Mouse (Mus musculus): ENCODE results near the gene Igdcc3. TPM values are rescaled to one million over a fixed set of nuclear protein-coding genes. Genes with fewer than 3 reads are reported as not detected.
"Not testable (repeated sequence)": the region's sequence is repeated elsewhere in the genome, so short reads cannot be mapped to it uniquely, and the experiment has no call there.

Gene Igdcc3
- polyA plus RNA-seq, 1 experiment from 2014 or later = not detected

DNA sequence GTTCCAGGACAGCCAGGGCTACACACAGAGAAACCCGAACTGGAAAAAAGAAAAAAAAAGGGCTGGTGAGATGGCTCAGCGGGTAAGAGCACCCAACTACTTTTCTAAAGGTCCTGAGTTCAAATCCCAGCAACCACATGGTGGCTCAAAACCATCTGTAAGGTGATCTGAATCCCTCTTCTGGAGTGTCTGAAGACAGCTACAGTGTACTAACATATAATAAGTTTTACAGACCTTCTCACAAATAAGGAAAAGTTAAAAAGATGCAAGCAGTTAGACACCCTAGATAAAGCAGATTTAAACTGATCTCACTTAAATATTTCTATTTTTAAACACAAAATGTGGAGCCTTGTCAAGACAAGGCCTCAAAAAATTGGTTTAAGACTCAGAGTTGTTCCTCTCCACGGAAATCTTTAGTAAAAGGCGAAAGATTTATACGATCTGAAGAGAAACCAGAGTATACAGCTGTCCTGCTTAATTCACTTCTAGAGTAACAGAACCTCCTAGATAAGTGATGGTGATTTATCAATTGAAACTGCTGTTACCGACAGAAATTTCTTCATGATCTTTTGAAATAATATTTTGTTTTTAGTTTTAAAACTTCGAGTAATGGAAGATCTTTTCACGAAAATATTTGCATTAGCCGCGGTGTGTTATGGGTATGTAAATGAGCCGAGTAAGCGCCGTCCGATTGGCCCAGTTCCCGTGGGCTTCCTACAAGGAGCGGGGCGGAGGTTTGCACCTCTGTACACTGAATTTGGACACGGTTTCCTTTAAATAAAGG lies 60.6 kb downstream of the Igdcc3 start:
- DNase-seq (ENCODE audit: low spot score) = peak; percentile 91

DNA sequence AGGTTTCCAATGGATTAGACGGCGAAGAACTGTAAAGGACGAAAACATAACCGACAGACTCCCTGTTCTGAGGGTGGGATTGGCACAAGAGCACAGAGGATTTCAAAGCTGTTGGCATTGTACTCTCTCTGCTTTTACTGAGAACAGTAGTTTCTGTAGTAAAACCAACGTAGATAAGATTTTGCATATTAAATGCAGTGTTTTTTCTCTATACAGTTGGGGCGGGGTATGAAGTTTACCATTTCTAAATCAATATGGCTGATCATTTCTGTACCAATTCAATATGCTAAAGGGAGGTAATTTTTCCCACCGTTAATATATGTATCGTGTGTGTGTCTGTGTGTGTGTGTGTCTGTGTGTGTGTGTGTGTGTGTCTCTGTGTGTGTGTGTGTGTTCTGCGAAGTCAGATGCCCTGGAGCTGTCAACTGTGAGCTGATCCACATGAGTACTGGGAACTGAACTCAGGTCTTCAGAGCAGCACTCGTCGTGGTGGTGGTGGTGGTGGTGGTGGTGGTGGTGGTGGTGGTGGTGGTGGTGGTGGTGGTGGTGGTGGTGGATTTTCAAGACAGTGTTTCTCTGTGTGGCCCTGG lies 61.3 kb downstream of the Igdcc3 start:
- no peak for DNase-seq (ENCODE audit: low spot score)

DNA sequence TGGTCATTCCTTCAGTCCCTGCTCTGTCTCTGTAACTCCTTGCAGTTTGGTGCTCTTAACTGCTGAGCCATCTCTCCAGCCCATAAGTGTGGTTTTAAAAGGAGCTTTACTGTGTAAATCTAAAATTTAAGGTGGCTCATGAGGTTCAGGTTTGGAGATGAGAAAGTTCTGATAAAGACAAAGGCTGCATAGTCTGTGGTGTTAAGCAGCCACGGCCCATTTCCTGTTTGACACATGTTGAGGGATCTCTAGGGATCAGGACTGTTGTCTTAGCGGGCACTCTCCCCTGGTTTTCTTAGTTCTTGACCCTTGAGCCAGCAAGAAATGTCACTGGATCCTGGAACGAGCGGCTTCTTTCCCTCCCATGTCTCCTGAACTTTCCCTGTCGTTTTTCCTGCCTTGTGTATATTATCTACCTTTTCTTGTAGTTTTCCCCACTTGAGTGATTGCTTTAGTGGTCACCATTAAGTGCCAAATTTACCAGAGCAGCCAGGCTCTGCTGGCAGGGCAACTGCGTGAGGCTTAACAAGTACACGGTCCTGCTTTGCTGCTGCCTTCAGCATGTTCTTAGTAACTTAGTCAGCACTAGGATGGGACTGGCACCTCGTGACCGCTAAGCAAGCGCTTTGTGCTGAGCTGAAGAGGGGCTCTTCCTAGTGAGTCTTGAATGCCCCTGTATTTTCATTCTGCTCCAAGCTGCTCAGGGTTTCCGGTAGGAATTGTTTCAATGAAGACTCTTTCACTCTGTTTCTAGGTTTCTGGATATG lies 64.2 kb downstream of the Igdcc3 start:
- no peak for DNase-seq (ENCODE audit: low spot score)

DNA sequence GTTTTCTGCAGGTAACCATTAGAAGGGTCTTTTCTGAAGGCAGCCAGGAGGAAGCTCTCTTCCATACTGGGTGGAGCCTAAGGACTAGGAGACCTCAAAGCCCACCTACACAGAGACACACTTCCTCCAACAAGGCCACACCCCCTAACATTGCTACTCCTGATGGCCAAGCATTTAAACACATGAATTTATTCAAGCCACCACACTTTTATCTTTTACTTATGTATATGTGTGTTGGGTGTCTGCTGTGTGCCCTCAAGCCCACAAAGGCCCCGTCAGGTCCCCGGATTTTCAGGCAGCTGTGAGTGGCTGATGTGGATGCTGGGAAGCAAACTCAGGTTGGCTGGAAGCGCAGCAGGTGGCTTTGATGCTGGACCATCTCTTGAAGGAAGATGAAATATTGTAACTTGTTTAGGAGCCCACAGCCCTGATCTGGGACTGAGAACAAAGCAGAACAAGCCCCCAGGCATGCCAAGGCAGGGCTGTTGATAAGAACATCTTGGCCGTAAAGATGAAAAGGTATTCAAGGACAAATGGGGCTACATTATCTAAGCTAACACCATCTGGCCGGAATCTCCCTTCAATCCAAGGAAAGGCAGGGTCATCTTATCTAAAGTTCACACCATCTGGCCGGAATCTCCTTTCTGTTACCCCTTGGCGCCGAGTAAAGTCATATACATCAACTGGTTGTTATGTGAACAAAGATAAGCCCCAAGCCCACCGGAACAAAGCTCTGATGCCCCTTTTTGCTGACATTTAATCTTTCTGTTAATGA lies 66.2 kb downstream of the Igdcc3 start:
- DNase-seq (ENCODE audit: low spot score) = not testable (repeated sequence)

DNA sequence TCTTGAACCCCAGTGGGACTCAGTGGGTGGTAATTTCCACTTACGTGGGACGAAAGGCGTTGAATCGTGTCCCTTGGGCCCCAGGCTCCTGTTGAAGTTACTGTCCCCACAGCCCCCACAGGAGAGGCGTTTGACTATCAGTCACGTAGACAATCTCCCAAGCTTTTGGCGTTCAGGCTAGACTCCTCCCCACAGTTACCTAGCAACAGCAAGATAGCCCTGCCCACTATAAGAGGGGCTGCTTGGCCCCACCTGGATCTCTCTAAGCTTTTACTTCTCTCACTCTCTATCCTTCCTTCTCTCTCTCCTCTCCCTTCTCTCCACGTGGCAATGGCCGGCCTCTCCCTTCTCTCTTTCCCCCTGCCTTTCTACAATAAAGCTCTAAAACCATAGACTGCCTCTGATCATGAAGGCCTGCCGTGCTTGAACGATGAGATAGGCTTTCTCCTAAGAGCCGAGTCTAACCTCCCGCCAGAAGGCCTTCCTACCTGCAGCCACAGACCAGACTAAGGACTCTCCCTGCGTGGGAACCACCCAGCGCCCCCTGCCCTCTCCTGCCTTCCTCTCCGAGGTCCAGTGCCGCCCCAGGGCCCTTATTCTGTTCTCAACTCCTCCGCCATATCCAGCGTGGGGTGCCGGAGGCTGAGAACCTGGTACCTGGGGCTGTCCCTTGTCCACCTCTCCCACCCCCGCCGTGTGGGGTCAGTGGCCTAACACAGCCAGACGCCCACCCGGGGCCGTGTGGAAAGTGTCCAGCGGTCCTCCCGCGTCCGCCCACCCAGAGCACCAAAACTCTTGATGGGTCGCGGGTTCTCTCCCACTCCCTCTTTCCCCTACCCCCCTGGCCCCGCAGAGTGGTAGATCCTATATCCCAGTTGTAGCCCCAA lies 67.5 kb downstream of the Igdcc3 start:
- no peak for DNase-seq (ENCODE audit: low spot score)

DNA sequence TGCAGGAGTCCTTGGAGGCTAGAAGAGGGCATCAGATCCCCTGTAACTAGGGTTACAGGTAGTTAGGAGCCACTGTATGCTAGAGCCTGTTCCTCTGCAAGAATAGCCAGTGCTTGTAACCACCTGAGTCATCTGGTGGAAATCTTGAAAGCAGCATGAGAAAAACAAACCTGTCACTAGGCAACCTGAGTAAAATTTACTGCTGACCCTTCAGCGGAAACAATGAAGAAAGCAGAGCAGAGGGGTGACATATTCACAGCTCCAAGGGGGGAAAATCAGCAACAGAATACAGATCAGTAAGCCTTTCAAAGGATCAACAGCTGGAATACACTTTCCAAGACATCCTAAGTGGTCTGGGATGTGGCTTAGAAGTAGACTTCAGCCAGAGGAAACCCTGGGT lies 70.6 kb downstream of the Igdcc3 start:
- DNase-seq (ENCODE audit: low spot score) = no peak

DNA sequence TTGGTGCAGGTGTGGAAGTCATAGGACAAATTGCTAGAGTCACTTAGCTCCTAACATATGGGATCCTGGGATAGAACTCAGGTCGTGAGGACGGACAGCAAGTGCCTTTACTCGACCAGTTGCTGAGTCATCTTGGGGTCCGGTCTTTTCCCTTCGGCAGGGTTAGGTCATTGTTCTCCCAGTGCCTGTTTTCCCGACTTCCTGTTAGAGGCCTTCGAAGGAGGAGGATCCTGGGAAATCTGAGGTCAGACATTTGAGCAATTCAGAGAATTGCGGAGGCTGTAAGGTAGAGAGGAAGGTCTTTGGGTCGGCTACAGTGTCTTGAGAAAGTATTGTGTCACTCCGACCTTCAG lies 73.4 kb downstream of the Igdcc3 start:
- no peak for DNase-seq (ENCODE audit: low spot score)

DNA sequence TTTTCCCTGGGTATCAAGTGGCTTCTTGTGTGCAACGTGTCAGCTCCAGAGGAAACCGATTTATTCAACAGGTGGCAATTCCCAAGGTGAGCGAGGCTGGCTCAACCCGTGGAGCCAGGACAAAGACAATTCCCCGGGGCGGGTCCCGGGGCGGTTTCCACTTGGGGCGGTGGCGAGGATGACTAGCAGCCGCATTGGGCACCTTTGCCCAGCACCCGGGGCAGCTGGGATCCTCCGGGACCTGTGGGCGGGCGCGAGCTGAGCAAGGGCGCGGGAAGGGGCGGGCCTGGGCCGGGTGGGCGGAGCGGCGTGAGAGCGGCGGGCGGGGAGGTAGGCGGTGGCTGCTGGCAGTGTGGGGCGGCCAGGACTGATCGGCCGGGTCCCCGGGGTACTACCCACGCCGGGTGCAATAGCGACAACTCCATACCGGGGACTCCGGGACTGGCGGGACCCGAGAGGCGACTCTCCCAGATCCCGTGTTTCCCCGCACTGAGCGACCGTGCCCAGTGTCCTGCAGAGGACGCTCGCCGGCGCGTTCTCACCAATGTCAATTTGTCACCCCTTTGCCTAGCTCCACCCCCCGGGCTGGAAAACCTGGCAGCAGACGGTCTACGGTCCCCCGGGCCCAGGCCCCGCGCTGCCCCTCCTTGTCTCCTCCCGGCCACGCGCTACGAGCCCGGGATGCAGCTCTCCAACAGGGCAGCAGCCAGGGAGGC lies 73.9 kb downstream of the Igdcc3 start:
- DNase-seq (ENCODE audit: low spot score) = peak; percentile 82

DNA sequence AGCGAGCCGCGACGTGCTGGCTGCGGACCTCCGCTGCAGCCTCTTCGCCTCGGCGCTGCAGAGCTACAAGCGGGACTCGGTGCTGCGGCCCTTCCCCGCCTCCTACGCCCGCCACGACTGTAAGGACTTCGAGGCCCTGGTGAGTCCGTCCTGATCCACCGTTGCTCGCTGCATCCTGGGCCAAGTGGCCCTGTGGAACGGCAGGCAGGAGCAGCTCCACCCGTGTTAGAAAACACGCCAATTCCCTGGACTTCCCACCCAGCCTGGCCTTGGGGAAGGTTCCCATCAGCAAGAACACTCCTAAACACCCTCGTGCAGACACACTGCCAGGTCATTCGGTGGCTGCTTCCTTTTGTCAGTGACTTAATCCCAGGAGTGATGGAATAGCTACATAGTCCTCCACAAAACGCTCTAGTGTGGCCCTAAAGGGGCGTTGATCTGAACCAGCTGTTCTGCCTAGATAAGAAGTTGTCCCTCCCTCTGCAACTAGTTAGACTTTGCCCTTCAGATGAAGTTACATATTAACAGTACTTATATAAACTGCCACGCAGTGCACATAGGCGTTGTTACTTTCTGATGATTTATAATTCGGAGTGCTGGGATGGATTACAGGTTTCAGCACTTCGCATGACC lies 74.6 kb downstream of the Igdcc3 start:
- DNase-seq (ENCODE audit: low spot score) = no peak

DNA sequence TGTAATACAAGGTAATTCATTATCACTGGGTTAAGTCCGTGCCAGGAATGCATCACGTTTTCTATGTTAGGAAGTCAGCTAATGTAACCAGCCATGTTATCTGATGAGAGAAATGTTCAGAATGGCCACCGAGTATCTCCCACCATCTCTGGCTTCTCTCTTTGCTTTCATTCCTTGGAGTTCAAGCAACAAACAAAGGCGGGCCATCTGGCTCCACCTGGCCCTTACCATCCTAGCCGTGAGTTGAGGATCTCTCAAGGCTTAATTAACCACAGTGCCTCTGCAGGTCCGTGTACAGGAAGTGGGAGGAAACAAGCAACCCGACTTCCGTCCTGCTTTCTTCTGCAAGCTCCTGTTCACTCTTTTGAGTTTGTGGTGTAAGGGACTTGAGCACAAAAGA lies 76.0 kb downstream of the Igdcc3 start:
- peak; percentile 71 for DNase-seq (ENCODE audit: low spot score)

DNA sequence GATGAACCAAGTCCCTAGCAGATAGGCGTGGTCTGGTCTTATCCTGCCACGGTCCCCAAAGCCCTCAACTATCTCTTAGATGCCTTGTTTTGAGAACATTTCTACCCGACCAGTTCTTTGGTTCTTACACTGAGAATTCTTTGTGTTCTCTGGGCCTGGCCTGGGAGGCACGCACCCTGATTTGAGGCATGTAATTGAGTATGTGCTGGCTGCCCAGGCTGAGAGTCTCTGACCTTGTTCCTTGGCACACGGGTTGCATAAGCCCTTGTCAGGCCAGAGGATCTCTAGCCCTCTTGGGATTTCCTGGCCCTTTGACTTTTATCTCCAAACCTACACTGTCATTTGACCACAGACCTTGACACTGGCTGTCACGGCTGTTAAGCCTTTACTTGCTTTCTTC lies 76.7 kb downstream of the Igdcc3 start:
- DNase-seq (ENCODE audit: low spot score) = no peak

DNA sequence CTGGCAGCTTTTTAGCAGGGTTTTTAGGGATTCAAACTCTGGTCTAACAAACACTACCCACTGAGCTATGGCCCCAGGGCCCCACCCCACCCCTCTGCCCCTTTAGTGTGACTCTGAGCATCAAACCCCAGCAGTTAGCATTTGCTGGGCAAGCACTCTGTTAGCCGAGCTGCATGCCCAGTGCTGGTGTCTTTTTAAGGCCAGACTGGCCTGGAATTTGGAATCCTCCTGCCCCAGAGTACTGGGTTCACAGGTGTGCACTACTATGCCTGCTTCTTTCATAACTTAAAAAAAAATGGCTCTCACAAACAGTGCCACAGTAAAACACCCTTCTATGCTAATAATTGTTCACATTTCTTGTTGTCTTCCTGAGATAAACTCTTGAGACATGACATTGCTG lies 77.9 kb downstream of the Igdcc3 start:
- DNase-seq (ENCODE audit: low spot score) = no peak

DNA sequence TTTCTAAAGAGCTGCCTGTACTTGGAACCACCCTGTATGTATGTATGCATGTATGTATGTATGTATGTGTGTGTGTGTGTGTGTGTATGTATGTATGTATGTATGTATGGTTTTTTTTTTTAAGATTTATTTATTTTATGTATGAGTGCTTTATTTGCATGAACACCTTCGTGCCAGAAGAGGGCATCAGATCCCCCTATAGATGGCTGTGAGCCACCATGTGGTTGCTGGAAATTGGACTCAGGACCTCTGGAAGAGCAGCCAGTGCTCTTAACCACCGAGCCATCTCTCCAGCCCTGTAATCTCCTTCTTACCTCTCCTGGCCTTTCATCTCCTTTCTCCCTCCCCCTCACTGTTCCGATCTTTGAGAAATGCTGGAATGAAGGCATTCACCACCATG lies 79.4 kb downstream of the Igdcc3 start:
- not testable (repeated sequence) for DNase-seq (ENCODE audit: low spot score)

DNA sequence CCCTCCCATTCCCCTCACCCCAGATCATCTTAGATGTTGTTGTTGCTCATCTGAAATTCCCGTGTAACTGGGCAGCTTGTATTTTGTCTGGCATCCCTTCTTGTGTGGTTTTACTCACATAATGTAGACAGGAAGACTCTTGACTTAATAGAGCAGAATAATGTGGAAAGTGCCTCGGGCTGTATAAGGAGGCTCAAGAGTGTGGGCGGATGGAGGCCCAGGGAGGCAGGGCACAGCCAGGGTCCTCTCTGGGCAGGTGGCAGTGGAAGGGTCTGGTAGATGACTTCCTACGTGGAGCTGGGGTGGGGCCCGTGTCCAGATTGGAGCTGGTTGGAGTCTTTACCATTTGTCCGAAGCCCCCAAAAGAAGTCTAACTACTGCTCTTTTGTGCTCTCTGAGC lies 82.9 kb downstream of the Igdcc3 start:
- DNase-seq (ENCODE audit: low spot score) = no peak

DNA sequence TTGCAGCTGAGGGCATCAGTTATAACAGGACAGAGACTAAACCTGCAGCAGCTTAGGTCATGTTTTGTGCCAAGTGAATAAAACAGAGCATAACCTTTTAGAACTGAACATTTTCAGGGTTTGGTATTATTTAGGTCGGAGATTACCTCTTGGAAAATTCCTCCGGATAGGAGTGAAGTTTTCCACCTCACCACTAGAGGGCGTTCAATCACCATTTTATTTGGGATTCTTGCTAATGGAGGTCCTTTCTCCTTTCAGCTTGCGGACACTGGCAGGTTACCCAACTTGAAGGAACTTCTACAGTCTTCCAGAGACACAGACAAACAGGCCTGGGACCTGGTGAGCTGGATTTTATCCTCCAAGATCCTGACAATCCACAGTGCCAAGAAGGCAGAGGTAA lies 84.8 kb downstream of the Igdcc3 start:
- DNase-seq (ENCODE audit: low spot score) = no peak

DNA sequence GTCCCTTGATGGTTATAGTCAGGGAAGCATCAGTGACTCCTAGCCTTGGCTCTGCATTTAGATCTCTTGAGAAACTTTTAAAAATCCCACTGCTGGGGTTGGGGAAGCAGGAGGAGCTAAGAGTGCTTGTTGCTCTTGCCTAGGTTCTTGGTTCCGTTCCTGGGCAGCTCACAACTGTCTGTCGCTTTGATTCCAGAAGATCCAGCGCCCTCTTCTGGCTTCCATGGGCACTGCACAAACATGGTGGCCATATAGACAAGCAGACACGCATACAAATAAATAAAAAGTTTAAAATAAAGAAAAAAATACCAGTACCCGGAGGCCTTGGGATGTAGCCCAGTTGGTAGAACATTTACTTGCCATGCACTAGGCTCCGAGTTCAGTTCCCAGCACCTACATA lies 89.3 kb downstream of the Igdcc3 start:
- DNase-seq (ENCODE audit: low spot score) = no peak

DNA sequence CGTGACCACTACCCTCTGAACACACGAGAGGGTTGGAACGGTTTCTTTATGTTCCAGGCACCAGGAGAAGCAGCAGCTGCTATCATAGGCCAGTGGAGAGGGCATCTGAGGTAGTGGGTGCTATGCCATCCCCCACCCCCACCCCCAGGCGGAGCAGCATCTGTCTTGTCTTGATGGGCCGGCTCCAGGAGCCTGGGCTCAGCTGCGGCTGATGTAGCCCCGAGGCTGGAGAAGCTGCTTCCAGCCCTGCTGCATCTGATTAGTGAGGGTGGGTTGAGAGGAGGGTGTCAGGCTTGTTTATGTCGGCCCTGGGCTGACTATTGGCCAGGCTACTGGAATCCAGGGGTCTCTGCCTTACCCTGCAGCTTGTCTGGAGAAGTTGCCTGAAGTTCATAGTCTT lies 90.3 kb downstream of the Igdcc3 start:
- DNase-seq (ENCODE audit: low spot score) = no peak

DNA sequence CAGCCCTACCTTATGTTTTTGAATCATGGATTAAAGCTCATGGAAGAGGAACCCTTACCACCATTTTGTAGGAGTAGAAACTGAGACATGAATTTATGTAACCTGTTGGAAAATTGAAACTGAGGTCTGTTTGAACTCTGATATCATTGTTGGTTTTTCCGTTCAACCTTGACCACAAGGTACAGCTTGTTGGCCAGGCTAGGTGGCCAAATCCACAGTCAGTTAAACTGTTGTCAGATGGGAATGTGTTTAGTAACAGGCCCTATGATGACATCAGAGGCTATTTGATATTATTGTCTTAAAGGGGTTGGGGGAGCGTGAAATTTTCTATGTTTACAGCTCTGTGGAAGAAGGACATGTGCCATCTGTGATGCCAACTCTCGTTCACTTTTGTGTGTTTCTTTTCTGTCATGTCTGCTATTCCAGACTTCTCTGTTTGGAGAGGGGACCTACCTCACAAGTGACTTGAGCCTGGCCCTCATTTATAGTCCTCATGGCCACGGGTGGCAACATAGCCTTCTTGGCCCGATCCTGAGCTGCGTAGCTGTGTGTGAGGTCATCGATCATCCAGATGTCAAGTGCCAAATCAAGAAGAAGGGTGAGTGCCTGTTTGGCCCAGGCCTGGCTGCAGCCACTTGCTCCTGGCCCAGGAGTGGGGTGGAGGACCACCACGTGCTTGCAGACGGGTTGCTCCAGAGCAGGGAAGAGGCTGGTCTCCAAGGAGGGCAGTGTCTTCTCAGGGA lies 92.4 kb downstream of the Igdcc3 start:
- no peak for DNase-seq (ENCODE audit: low spot score)

DNA sequence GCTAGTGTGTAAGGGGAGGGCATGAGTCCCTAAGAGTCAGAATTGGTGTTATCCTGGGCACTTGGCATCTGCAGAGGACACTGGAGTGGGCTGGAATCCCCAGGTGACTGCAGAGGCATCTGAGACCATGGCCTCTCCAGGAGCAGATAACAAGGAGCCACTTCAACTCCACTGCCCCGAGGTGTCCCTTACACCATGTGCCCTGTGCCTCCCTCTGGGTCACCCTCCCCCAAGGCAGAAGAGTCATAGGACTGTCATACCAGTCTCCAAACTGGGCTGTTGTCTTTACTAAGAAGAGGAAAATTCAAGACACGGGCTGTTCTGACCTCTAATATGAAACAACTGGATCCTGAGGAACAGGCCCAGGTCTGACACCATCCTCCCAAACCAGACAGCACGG lies 93.7 kb downstream of the Igdcc3 start:
- no peak for DNase-seq (ENCODE audit: low spot score)

All from thymus, postnatal 0 days (tissue).